Mouse (Mus musculus) megakaryocyte progenitor cell, adult 5-6 weeks (primary cell): Measurements from ENCODE around the gene Daw1. TPM values are rescaled to one million over a fixed set of nuclear protein-coding genes. Genes with fewer than 3 reads are reported as not detected.

ENCODE experiments used
- ATAC-seq: replicated peaks from 2 replicates; pipeline ENCODE4 v1.8.0; 2016; ENCODE audit warnings: mild to moderate bottlenecking, moderate TSS enrichment, inconsistent platforms; ENCODE audit not compliant: poor library complexity
- total RNA-seq, 2 experiments: library from RNA; stranded (forward) in 1 of 2; stranded (reverse) in 1 of 2; fragments of 157-497, 149-512 nt in 1 of 2; fragments of 200-1000 nt in 1 of 2; gene quantifications; 2 replicates each; pipeline versions ENCODE4 v1.2.3 to v1.2.4; 2015 to 2017

Gene Daw1
- total RNA-seq (2015) = not detected in 2 replicates
- not detected in 2 replicates for total RNA-seq (2017)

DNA sequence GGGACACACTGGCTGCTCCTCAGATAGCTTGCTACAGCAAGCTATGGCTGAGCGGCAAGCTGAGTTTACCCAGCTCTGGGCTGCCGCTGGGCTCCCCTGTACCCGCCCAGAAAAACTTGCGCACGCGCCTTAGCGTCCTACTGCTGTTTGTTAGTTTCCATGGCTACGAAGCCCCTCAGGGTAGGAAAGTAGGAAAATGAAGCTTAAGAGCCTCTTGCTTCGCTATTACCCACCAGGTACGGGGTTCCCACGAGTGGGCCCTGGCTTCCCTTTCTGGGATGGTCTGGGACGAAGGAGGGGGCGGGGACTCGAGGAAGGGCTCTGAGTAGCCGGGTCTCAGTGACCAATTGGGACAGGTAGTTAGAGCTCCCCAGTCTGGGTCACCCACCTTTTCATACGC lies at the start of gene Daw1:
Gene Daw1, plus strand, starts transcription at position 150 of the 400 bp plus-strand sequence.
- peak; percentile 60 for ATAC-seq

GRCm38 (mm10) chr1:83110992-83111391 lies 48.6 kb upstream of the Daw1 start:
- ATAC-seq = no peak

DNA sequence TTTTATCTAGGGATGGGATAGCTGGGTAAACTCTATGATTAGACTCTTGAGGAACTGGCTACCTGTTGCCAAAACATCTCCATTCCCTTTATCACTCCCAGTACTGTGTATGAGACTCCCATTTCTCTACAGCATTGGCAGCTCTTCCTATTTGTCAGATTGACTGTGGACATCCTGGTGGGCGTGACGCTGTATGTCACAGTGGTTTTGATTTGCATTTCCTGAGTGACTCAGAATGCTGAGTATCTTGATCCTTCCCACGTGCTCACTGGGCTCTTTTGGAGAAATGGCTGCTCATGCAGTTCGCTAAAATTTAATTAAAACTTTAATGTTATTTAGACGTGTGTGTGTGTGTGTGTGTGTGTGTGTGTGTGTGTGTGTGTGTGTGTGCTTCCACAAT lies 47.8 kb upstream of the Daw1 start:
- no peak for ATAC-seq

DNA sequence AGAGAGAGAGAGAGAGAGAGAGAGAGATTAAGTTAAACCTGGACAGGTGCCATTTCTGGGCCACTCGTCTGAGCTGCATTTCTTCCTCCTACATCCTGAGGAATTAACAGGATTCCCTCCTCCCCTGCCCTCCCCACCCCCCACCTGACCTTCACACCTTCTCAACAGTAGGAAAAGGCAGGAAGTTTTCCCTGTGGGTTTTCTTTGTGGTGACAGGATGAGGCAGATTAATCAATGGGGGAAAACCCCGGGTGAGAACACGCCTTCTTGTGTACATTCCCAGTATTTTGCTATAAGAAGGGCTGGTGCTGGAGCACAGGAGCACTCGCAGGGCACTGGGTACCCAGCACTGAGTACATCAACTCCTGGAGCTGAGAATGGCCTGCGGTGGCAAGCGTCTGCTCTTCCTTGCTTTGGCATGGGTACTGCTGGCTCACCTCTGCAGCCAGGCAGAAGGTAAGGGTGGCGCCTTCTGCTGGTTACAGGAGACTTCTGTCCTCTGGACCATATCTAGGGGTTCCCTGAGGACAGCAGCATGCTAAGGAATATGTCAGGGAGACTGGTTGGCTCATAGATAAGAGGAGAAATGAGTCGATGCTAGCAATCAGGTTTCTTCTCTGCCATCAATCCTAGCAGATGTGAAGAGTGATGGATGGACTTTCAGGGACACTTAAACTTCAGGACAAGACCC lies 43.0 kb upstream of the Daw1 start, which contains the start of gene Ccl20:
Gene Ccl20, plus strand, starts transcription at position 320 of the 691 bp plus-strand sequence.
- ATAC-seq = no peak

- no peak for ATAC-seq
Observed at GRCm38 (mm10) chr1:83117217-83117616, 42.3 kb upstream of the Daw1 start.

GRCm38 (mm10) chr1:83117661-83118060 lies 41.9 kb upstream of the Daw1 start:
- ATAC-seq = no peak

DNA sequence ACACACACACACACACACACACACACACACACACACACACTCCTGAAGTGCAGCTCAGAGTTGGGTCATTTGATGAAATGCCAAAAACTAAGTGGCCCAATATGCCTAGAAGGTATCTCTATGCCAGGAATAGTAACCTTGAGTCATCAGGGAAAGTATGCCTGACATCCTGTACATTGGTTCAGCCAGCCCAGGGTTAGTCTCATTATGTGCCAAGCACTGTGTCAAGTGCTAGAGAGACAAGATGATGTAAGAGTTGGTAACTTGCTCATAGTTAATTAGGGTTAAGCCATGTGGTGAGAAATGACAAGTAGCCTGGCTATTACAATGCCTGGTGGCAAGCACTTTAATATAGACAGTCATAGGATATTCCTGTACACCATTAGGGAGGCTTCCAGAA lies 39.6 kb upstream of the Daw1 start:
- ATAC-seq = no peak

GRCm38 (mm10) chr1:83120312-83120711 lies 39.2 kb upstream of the Daw1 start:
- ATAC-seq = no peak

GRCm38 (mm10) chr1:83123201-83123600 lies 36.4 kb upstream of the Daw1 start:
- ATAC-seq = no peak

GRCm38 (mm10) chr1:83135829-83136228 lies 23.7 kb upstream of the Daw1 start:
- ATAC-seq = no peak

DNA sequence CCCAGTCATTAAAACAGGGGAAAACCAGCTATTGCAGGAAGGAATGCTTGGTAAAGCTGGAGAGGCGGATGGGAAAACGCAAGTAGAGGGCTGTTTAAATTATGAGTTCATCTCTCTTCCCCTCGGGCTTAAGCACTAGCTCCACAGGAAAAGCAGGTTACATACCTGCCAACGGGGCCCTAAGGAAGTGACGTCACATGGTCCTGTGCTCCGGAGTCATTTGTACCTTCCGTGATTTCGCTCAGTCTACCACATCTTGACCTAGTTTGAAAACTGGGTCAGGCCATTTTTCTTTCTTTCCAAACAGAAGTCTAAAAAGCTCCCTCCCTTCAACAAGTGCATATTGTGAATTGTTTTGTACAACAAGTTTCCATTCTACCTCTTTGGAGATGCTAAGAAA lies 21.7 kb upstream of the Daw1 start:
- ATAC-seq = no peak

- no peak for ATAC-seq
Observed at GRCm38 (mm10) chr1:83138721-83139120, 20.8 kb upstream of the Daw1 start.

- ATAC-seq = no peak
Observed at GRCm38 (mm10) chr1:83141510-83141909, 18.0 kb upstream of the Daw1 start.

- no peak for ATAC-seq
Observed at GRCm38 (mm10) chr1:83142055-83142454, 17.5 kb upstream of the Daw1 start.

GRCm38 (mm10) chr1:83146547-83146946 lies 13.0 kb upstream of the Daw1 start:
- ATAC-seq = no peak

DNA sequence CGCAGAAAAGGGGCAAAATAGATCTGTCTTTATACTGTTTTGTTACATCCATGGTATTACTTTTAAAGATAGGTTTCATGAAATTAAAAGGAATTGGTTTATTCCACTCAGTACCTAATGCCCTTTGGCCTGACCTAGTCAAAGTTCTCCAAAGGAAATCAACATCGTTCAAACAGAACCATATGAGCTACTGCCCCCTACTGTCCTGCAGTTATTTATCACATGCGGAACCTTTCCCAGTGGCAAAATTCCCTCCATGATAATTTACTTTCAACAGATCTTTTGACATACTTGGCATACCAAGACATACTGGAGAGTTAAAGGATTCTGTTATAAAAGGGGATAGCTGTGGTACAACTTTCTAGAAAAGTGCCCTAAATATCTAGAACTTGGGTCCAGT lies 9.3 kb upstream of the Daw1 start:
- no peak for ATAC-seq

DNA sequence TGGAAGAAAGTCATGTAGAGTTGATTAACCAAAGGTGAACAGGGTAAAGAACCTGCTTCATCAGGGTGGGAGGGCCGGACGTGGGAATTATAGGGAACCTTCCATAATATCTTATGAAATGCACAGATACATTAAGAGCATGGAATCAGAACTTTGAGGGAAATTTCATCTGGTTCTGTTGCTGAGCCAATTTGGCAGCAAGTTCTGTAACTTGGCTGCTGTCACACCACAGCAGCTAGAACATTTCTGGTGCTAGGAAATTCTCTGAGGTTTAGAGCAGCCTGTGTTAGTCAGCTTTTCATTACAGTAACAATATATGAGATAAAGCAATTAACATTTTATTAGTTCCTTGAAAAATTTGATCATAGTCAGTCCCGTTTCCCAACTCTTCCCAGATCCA lies 6.6 kb upstream of the Daw1 start:
- ATAC-seq = no peak

GRCm38 (mm10) chr1:83156876-83157275 lies 2.7 kb upstream of the Daw1 start:
- no peak for ATAC-seq

GRCm38 (mm10) chr1:83161658-83162057 lies 2.1 kb downstream of the Daw1 start:
- no peak for ATAC-seq

DNA sequence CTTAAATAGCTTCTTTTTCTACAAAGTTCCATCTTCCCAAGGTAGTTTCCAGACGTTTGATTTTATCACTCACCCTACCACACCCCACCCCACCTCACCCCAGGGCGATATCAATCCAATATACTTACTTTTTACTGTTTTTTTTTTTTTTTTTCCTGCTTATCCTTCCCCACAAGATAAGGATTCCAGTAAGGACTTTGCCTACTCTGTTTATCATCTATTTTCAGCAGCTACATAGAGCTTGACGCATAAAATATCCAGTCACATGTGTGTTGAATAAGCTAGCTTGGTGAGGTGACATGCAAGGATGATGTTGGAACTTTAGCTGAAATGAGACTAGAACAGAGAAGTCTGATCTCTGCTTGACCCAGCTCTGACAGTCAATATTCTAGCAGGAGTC lies 4.5 kb downstream of the Daw1 start:
- no peak for ATAC-seq

DNA sequence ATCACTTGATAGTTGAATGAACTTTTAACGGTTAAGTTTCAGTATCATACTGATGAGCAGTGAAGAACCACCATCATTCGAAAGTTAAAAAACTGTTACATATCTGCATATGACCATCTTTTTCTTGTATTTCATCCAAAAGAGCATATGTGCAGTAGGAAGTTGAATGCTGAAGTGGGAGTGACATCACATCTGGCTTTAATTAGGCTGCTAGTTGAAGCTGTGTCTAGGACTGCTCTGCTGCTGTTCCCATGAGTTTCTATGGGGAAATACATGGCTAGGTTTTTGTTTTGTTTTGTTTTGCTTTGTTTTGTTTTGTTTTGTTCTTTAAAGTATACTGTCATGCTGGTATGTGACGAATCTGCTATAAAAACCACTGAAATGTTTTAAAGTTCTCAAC lies 9.6 kb downstream of the Daw1 start:
- ATAC-seq = no peak

GRCm38 (mm10) chr1:83175985-83176384 lies 16.4 kb downstream of the Daw1 start:
- ATAC-seq = no peak

- ATAC-seq = no peak
Observed at GRCm38 (mm10) chr1:83179531-83179930, 20.0 kb downstream of the Daw1 start.
